Mouse (Mus musculus) WW6 (cell line): ENCODE results near the gene Mapkap1.

Source experiments
- DNase-seq: peaks from one replicate; pipeline ENCODE4 v3.0.0-alpha.2; 2013; ENCODE audit warnings: low read depth, low spot score

Mapkap1 gene

DNA sequence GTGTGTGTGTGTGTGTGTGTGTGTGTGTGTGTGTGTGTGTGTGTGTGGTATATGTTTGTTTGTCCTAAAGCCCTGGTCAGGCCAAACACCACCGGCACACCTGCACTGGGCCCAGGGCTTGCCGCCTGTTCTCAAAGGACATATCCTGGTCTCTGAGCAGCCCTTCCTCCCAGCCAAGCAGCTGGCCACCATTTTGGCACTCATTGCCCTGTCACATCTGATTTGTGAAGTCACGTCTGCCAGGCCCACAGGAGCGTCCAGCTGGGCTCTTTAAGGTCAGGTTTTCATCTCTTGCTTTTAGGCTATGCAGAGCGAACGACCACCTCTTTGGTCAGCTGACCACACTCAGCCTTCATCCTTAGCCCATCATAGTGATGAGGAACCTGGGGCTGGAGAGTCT is 223.9 kb downstream of the Mapkap1 start:
- no peak for DNase-seq

DNA sequence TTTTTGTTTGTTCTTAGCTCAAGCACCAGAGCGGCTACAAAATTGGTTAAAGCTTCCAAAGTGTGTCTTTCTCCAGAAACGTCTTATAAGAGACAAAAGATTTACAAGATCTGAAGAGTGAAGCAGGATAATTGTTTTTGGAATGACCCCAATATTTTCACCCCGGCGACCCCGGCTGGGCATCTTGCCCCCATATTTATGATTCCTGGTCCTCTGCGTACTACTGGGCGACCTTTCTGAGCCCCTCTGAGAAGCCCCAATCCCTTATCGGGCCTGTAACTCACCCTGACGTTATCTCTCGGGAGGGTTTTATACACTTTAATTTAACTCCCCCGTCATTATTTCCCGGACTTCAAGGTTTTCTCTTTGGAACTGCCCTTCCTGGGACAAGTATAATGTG is 225.5 kb downstream of the Mapkap1 start:
- DNase-seq, result no peak

DNA sequence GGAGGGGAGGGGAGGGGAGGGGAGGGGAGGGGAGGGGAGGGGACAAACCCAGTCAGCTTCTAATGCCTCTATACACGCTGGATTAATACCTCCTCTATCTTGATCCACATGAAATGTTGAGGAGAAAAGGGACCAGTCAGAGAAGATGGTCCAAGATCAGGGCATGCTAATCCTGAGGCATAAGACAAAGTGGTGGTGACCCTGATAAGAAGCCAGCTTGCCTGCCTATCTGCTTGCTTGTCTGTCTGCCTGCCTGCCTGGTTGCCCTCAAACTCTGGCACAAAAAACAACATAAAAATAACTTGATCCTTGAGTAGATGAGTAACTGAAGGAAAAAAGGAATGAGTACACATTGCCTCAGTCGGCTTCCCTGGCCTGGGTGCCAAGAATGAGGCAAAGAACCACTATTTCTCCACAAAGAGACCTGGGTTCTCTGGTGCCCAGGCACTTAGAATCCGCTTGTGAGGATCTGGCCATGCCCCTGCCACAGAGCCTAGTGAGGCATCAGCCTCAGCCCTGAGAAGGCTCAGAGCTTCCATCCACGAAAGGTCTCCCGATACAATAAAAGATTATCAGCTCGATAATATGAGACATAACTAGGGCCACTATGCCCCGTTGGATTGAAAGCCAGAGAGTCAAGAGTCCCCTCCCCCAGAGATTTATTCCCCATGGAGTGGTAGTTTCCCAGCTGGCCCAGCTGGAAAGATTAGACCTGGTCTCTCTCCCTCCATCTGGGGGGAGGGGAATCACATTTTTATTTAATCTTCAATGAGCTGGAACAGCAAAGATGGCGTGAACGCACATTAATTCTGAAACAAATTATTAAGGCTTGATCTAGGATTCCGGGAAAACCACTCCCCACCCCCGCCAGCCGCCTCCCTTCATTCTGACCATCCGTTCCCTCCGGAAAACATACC is 228.9 kb downstream of the Mapkap1 start:
- no peak for DNase-seq

DNA sequence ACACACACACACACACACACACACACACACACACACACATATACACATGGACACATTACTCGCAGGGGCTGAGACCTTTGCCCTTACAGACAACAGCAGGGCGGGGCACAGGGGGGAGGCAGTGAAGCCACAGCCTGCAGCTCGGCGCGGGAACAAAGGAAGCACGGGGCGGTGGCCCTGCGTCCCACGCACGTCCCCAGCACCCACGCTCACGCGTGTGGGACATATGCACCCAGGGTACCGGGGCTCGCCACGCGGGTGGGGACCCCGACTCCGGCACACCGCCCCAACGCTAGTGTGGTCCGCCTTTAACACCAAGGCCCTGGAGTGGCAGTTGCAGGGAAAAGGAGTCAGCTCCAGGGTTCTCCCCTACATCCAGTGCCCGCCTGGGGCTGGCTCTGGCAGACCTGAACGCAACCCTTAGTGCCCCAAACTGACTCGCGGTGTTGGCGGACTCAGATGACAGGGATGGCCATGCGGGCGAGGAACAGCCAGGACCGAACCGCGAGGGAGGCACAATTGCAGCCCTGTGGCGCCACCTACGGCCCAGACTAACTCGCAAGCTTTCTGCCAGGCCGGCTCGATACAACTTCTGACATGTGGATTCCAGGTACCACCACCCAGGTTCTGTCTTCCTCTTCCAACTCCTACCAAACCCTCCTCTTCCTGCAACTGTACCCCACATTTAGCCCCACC is 232.5 kb downstream of the Mapkap1 start:
- peak; percentile 61 for DNase-seq

DNA sequence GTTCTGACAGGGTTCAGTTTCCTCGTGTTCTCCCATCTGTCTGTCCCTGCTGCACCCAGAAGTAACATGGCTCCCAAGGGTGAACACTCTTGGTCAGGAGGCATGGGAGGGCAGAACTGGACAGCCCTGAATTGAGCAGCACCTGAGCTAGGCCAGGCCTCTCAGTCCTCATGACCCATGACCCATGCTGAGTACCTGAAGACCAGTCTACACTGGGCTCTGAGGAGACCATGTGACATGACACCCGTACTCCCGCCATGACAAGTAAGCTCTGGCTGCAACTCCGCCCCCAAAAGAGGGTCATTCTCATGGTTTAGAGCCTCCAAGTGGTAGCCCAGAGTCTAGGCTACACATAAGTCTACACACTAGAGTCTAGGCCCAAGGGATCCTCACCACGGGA is 233.2 kb downstream of the Mapkap1 start:
- no peak for DNase-seq

DNA sequence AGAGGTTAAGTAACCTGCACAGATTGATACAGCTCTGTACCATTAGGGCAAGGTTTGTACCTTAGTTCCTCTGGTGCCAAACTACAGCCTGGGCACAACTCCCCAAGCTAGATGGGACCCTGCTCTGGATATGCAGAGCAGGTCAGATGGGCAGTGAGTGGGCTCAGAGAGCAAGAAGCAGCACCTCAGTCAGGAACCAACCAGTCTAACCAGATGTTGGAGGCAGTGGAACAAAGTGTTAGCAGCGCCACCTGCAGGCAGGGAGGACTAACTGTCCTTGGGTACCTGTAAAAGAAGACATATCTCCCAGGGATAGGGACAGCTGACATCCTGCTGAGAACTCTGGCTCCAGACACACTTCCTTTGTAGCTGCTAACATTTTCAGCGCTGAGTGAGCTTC is 235.8 kb downstream of the Mapkap1 start:
- peak; percentile 82 for DNase-seq

DNA sequence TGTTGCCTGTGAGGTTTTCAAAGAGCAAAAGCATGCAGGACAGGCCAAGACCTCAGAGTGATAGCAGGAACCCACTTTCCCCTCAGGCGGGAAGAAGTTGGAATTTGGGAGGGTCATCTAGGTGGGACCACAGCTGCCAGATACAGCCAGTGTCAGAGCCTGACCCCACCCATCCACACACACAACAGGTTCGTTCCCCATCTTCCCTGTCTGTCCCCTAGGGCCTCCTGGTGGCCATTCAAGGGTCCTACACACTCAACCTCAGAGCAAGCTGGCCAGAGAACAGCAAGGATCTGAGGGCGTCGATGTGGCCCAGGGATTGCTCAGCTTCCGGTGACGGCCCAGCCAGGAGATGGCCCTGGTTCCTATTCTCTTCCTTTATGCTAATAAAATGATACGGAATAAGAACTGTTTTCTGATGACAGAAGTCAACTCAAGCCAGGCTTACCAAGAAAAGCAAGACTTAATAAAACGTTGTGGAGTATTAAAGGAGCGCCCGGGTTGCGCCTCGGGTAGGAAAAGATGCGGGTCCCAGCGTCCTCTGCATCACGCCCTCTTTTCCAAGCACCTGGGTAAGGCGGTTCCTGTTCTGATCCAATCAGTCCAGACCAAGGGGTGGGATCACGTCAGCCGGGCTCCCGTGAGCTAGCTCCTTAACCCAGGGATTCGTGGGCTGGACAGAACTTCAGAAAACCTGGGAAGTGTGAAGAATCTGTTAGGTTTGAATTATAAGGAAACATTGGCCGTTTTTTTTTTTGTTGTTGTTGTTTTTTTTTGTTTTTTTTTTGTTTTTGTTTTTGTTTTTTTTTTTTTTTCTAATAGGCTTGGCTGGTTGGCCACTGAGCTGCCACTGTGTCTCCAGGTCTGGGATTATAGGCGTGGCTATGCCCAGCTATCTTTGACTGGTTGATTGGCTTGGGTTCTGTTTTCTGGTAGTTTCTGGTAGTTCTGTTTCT is 238.3 kb downstream of the Mapkap1 start:
- DNase-seq, result peak; percentile 82

DNA sequence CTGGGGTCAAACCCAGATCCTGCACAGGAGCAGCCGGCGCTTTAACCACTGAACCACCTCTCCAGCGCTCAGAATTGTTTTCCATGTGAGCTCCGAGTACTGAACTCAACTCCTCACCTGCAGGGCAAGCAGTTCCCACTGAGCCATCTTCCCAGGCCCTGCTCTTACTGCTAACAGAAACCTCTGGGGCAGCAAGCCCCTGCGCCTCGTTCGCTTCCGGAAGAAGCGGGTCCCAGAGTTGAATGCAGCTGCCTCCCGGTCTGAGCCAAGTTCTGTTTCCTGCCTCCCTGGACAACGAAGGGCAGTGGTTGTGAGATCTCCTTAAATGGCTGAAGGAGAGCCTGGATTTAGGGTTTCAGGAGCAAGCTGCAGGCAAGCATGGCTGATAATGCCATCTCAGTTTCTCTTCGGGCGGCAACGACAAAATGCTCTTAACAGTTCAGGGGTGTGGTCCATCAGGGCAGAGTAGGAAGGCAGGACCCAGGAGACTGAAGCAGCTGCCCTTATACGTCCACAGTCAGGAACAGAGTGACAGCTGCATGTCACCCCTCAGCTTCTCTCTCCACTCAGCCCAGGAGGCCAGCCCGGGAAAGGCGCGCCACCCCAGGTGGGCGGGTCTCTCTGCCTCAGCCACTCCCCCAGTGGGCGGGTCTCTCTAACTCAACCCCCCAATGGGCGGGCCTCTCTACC is 239.4 kb downstream of the Mapkap1 start:
- peak; percentile 76 for DNase-seq

DNA sequence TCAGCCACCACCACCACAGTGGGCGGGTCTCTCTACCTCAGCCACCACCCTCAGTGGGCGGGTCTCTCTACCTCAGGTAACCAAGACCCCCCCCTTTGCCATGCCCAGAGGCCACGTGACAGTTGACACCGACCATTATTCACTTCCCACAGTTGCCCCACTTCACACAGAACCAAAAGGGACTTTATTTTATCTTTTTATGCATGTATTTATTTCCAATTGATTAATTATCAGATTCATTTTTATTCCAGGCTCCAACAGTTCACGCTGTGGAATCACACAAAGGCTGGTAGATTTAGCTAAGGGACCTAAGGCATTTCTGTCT is 239.9 kb downstream of the Mapkap1 start:
- no peak for DNase-seq

DNA sequence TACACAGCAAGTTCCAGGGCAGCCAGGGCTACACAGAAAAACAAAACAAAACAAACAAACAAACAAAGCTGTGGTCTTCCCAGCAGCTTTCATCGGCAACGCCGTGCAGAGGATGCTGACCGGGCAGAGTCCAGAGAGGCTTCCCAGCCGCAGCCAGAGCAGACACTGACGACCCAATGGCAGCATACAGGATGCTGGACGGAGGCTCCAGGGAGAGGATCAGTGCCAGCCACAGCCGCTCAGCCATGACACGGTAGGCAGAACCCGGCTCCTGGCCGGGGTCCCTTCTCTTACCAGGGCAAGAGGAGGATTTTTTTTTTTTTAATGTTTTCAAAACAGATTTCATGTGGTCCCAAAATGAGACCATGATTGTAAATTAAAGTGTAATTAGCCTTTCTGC is 240.8 kb downstream of the Mapkap1 start:
- no peak for DNase-seq

DNA sequence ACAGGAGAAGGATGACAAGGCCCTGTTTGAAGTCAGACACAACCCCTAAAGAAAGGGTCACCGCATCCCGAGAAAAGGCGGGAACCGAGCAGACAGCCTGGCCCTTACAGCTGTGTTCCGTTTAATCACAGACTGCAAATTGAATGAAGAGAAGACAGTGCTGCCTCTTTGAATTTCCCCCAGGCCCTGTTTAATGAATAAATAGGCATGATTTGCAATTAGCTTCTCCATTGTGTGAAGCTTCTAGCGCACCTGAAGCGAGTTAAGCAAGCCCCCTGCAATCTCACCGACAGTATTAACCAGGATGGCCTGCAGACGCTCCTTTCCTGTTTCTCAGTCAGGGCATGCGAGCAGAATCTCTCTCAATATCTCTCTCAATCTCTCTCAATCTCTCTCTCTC is 261.2 kb downstream of the Mapkap1 start:
- DNase-seq, result no peak

DNA sequence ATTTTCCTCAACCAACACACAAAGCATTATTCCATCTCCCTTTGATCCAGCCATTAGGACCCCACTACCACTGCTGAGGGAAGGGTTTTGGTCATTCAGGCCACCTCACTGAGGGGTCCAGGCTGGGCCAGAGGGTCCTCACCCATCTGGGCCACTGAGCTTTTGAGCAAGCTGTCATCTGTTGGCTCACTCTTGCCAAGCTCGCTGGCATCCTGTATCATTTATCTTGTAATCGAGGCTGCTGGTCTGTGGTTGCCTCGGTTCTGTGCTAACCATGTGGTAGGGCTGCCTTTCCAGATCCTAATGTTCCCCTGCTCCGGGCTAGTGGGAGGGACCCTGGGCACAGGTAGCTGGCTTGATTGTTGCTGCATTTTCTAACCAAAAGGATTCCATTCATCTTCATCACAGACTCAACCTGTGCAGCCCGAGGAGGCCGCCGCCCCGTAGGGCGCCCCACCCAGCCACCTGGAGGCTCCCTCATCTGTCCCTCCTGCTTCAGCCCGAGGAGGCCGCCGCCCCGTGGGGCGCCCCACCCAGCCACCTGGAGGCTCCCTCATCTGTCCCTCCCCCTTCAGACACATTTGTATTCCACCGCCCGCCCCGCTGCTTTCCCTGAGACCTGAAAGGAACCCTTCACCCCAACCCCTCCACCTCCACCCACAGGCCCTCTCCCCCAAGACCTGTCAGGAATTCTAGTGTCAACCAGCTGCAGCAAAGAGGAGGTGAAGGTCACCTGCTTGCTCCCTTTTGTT is 262.0 kb downstream of the Mapkap1 start:
- DNase-seq, result no peak

DNA sequence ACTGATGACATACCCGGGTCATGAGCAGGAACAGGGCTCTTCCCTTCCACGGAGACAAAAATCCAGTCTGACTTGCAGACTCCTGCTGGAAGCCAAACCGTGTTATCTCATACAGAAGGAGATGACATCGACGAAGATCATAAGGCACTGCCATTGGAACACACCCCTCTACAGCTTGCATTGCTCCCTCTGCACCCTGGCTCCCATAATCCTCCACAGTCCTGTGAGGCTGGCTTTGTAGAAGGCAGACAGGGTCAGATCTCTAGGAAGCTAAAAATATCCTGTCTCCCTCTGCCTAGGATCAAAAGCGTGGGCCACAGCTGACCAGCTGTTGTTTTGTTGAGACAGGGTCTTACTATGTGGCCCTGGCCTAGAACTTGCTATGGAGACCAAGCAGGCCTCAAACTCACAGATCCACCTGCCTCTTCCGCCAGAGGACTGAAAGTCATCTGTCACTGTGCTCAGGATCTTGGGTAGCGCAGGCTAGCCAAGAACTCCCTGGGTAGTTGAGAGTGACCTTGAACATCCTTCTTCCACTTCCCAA is 262.7 kb downstream of the Mapkap1 start:
- no peak for DNase-seq

DNA sequence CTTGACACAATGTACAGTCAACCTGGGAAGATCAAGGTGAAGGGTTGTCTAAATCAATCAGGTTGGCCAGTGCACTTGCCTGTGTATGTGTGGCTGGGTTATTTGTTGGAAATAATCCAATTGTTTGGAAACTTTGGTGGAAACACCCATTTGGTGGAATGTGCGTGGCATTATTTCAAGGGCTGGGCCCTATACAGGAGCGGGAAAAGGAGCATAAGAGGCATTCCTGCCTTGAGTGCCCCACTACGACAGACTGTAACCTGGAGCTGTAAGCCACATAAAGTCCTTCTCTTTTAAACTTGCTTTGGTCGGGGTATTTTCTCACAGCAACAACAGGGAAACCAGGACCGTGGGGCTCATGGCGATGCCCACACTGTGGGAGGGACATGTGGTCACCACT is 263.9 kb downstream of the Mapkap1 start:
- no peak for DNase-seq

DNA sequence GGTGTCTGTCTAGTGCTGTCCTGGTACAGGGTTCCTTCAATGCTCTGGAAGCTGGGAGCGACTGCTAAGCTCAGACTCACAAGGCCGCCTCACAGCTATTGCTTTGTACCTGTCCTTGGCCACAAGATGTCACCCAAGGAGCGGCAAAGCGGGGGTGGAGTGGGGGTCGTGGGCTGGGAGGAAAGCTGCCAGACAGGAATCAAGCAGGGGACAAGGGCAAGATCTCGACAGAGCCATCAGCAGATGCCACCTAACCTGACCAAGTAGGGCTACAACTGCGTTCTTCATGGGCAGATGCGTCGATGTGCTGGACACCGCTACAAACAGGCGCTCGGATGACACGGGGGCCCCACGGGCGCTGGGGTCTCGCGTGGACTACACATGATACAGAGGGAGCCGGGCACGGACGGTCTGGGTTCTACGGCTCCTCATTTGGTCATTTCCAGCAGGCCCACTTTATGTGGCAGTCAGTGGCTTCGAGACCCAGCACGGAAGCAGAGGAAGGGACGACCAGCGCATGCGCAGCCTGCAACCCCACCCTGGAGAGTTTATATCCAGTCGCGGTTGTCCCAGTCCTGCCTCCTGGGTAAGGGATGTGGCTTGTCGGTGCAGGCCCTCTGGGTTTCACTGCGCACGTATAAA is 264.9 kb downstream of the Mapkap1 start:
- no peak for DNase-seq

DNA sequence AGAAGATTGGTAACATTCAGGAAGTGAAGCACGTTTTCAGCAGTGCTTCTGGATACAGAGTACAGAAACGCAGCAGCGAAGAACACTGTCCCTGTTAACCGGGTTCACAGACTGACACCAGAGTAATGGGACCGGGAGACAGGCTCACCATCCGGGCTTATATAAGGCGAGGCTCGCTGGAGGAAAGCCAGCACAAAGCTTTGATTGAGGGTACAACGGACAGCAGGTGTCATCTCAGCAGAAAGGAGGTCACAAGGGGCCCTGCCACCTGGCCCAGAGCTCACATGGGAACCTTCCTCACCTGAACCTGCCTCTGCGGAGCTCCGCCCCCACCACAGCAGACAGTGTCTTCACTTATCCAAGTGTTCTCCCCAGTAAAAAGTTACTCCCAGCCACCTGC is 267.3 kb downstream of the Mapkap1 start:
- no peak for DNase-seq
